Mouse (Mus musculus) G1E (cell line): ENCODE data around the gene Fam104a.

Experiments
- CTCF ChIP-seq: IDR thresholded peaks from 2 replicates; pipeline ENCODE4 v1.5.1; 2012; ENCODE audit warnings: low read depth, low read length, inconsistent platforms, mixed read lengths
- GATA1 ChIP-seq: IDR thresholded peaks from 2 replicates; pipeline ENCODE4 v1.6.1; 2012; ENCODE audit warnings: borderline replicate concordance, low read length, inconsistent platforms, mixed read lengths
- POLR2AphosphoS5 ChIP-seq: IDR thresholded peaks from 2 replicates; pipeline ENCODE4 v1.6.1; 2012; ENCODE audit warnings: low read depth, low read length, inconsistent platforms; ENCODE audit not compliant: insufficient replicate concordance

- TF ChIP-seq GATA1 (no peak), CTCF (no peak), POLR2AphosphoS5 (no peak)
Measured at GRCm38 (mm10) chr11:113691851-113692250, 7.9 kb upstream of the Fam104a start.
